Mouse (Mus musculus) kidney, adult 2 months (tissue): ENCODE results near the gene Angptl8. TPM values are rescaled to one million over a fixed set of nuclear protein-coding genes. Genes with fewer than 3 reads are reported as not detected.
"Not testable (repeated sequence)": the region's sequence is repeated elsewhere in the genome, so short reads cannot be mapped to it uniquely, and the experiment has no call there.

Experiments used
- DNase-seq: peaks from one replicate; pipeline ENCODE4 v3.0.0; 2021
- H3K27ac ChIP-seq: fragments of 200-500 bp; 2 replicates; pipeline ENCODE4 v1.5.1; 2012; ENCODE audit warnings: low read depth, low read length, control low read depth, inconsistent platforms; ENCODE audit not compliant: insufficient read depth
- H3K27me3 ChIP-seq: fragments of 200-500 bp; replicated peaks from 2 replicates; pipeline ENCODE4 v1.6.1; 2012; ENCODE audit warnings: mild to moderate bottlenecking, moderate library complexity, low read length, inconsistent platforms; ENCODE audit not compliant: control insufficient read depth, insufficient read depth
- H3K36me3 ChIP-seq: fragments of 200-500 bp; 2 replicates; pipeline ENCODE4 v1.6.1; 2012; ENCODE audit warnings: mild to moderate bottlenecking, moderate library complexity, low read length, inconsistent platforms; ENCODE audit not compliant: control insufficient read depth, insufficient read depth
- H3K4me1 ChIP-seq: fragments of 200-500 bp; 2 replicates; pipeline ENCODE4 v1.6.1; 2011; ENCODE audit warnings: low read length; ENCODE audit not compliant: control insufficient read depth, insufficient read depth
- H3K4me3 ChIP-seq: fragments of 200-500 bp; 2 replicates; pipeline ENCODE4 v1.5.1; 2011; ENCODE audit warnings: mild to moderate bottlenecking, low read depth, low read length, control low read depth; ENCODE audit not compliant: insufficient read depth
- CTCF ChIP-seq: fragments of 200-500 bp; conservative IDR thresholded peaks from 2 replicates; pipeline ENCODE4 v1.5.1; 2011; ENCODE audit warnings: low read depth, mild to moderate bottlenecking, control low read depth, low read length, moderate library complexity, mixed read lengths; ENCODE audit not compliant: insufficient read depth, insufficient read length
- POLR2A ChIP-seq: fragments of 200-500 bp; IDR thresholded peaks from one replicate; pipeline ENCODE4 v1.6.1; 2011; ENCODE audit warnings: low read depth, low read length, control low read depth
- whole genome bisulfite sequencing: fragments of 180-500 bp; shearing (Covaris S2); methylation state at CpG from one replicate; pipeline ENCODE4 v1.1.7; 2018; 5-methylcytosine and 5-hydroxymethylcytosine counted together
- polyA plus RNA-seq: library from polyadenylated mRNA; depleted of rRNA; stranded (reverse); fragments of >200 nt; gene quantifications from 2 replicates; pipeline ENCODE4 v1.2.3, GENCODE M21; 2012

Gene Angptl8
- polyA plus RNA-seq, 1 experiment = 11.9 TPM

DNA sequence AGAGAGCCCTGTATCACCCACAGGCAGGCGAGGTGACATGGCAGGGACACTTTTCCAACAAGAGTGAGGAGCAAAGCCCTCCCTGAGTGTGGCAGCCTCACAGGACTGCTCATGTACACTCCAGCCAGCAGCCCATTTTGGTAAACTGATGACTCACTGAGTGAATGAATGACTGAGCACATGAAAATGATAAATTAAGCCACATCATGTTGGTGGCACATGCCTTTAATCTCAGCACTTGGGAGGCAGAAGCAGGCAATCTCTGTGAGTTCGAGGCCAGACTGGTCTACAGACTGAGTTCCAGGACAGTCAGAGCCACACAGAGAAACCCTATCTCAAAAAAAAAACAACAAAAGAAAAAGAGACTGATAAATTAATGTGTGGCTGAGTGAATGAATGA lies 22.2 kb downstream of the Angptl8 start:
- no peaks in the 10 kb centered on the region for H3K4me1 ChIP-seq
- TF ChIP-seq CTCF (no peak), POLR2A (no peak)
- H3K27ac ChIP-seq = peak overlapping the region; percentile 90
- 84% methylated on average over 2 of the region's 2 CpGs for WGBS
- H3K36me3 ChIP-seq = no peaks in the 10 kb centered on the region
- DNase-seq = no peak
- no peaks in the 10 kb centered on the region for H3K27me3 ChIP-seq
- H3K4me3 ChIP-seq = no peak overlapping the region

DNA sequence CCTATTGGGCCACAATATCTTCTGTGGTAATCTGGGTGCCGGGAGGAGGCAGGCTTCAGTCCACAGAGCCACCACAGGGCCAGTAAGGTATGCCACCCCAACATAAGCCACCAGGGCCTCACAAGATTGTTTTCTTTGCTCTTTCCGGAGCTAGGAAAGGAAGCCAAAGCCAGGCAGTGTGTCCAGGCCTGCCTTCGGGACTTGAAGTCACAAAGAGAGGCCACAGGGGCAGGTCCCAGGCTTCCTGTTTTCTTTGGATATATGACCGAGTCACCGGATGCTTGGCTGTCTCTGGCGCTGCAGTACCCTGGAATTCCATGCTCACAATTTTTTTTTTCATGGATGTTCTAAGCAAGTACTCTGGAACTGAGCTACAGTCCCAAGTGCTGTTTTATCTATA lies 22.8 kb downstream of the Angptl8 start:
- Histone ChIP-seq H3K36me3 (no peaks in the 10 kb centered on the region), H3K4me1 (no peaks in the 10 kb centered on the region), H3K4me3 (no peak overlapping the region), H3K27me3 (no peaks in the 10 kb centered on the region), H3K27ac (peak overlapping the region; percentile 90)
- peak; percentile 94 for DNase-seq
- TF ChIP-seq POLR2A (no peak), CTCF (0 out of 2 replicates have a peak, but pooled peaks have one; percentile 2)
- WGBS = 40% methylated on average over 6 of the region's 6 CpGs

DNA sequence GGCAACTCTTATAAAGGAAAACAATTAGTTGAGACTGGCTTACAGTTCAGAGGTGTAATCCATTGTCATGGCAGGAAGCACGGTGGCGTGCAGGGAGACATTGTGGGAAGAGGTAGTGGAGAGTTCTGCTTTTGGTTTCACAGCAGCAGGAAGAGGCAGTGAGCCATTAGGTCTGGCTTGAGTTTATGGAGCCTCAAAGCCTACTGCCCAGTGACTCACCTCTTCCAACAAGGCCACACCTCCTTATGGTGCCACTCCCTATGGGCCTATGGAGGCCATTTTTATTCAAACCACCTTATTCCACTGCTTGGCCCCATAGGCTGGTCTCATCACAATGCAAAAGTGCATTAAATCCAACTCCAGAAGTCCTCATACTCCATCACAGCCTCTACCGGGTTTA lies 24.3 kb downstream of the Angptl8 start:
- Histone ChIP-seq H3K4me3 (no peak overlapping the region), H3K27ac (no peak overlapping the region), H3K36me3 (no peaks in the 10 kb centered on the region), H3K4me1 (no peaks in the 10 kb centered on the region), H3K27me3 (no peaks in the 10 kb centered on the region)
- WGBS = 68% methylated on average over 3 of the region's 3 CpGs
- DNase-seq = no peak
- TF ChIP-seq POLR2A (no peak), CTCF (no peak)

DNA sequence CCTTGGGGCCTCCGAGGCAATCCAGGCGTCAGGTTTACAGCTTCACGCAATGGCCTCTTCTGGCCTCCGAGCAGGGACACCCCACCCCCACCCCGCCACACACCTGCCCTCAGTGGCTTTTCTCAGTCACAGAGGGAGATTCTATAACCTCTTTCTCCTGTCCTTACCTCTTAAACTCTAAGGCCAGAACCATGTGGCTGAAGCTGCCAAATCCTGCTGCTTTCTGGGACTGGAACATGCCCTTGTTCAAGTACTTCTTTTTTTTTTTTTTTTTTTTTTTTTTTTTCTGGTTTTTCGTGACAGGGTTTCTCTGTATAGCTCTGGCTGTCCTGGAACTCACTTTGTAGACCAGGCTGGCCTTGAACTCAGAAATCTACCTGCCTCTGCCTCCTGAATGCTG lies 25.0 kb downstream of the Angptl8 start:
- H3K4me1 ChIP-seq, H3K36me3 ChIP-seq, DNase-seq, H3K27me3 ChIP-seq, H3K4me3 ChIP-seq, H3K27ac ChIP-seq: not testable (repeated sequence)
- WGBS = 52% methylated on average over 6 of the region's 6 CpGs

DNA sequence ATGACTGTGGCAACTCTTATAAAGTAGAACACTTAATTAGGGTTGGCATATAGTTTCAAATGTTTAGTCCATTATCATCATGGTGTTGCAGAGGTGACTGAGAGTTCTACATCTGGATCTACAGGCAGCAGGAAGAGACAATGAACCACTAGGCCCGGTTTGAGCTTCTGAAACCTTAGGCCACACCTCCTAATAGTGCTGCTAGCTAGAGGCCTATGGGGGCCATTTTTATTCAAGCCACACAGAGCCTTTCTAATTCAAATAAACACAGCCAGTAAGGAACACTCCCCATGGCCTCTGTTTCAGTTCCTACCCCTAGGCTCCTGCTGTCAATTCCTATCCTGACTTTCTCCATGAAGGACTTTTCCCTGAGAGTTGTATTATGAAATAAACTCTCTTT lies 26.9 kb downstream of the Angptl8 start:
- H3K36me3 ChIP-seq = no peaks in the 10 kb centered on the region
- H3K27me3 ChIP-seq = no peaks in the 10 kb centered on the region
- 78% methylated on average over 1 of the region's 1 CpGs for WGBS
- H3K4me3 ChIP-seq = no peak overlapping the region
- TF ChIP-seq POLR2A (no peak), CTCF (no peak)
- H3K4me1 ChIP-seq = peaks cover 9% of the 10 kb centered on the region
- H3K27ac ChIP-seq = no peak overlapping the region
- DNase-seq = no peak

DNA sequence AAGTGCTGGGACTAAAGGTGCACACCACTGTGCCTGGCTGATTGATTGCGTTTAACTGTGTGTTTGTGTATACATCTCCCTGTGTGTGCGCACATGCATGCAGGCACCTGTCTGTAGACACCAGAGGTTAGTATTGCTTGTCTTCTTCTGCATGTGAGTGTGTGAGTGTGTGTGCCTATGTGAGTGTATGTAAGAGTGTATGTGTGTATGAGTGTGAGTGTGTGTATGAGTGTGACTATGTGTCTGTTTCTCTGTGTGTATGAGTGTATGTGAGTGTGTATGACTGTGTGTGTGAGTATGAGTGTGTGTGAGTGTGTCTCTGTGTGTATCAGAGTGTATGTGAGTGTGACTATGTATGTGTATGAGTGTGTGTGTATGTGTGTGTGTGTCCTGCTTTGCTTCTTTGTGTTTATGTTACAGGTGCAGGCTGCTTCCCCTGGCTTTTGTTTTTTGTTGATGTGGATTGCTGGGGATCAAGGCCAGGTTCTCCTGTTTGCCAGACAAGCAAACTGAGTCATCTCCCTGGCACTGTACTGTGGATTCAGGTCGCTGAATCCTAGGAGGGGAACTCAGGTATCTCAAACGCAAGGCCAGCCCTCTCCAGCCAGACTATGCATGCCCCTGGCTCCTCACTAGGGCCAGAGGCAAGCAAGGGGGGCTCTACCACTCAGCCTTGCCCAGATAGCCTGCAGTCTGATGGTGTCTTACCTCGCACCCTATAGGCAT lies 30.5 kb downstream of the Angptl8 start:
- TF ChIP-seq CTCF (no peak), POLR2A (no peak)
- DNase-seq = no peak
- Histone ChIP-seq H3K4me1 (peaks cover 9% of the 10 kb centered on the region), H3K27me3 (no peaks in the 10 kb centered on the region), H3K4me3 (no peak overlapping the region), H3K36me3 (no peaks in the 10 kb centered on the region), H3K27ac (peak overlapping the region; percentile 75)
- 77% methylated on average over 5 of the region's 5 CpGs for WGBS

DNA sequence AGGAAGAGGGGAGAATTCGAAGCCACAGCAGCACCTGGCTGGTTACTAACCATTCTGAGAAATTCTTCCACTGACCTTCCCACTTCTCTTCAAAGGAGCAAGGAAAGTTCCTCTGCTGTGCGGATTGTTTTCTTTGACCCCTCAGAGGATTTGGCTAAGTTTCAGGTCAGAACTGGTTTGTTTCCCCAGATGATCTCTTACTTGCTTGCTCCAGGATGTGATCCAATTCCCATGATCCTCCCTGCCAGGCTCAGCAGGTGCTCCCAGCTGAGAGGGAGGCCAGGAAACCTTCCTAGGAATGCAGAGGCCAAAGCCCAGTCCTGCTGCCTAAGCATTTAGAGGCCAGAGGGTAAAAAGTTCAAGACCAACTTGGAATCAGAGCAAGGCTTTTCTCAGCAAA lies 31.3 kb downstream of the Angptl8 start:
- whole genome bisulfite sequencing = 8% methylated on average over 2 of the region's 2 CpGs
- H3K4me1 ChIP-seq = peaks cover 9% of the 10 kb centered on the region
- DNase-seq = peak; percentile 92
- no peaks in the 10 kb centered on the region for H3K27me3 ChIP-seq
- no peak overlapping the region for H3K4me3 ChIP-seq
- TF ChIP-seq POLR2A = no peak
- no peak for TF ChIP-seq CTCF
- H3K27ac ChIP-seq = peak overlapping the region; percentile 75
- no peaks in the 10 kb centered on the region for H3K36me3 ChIP-seq

DNA sequence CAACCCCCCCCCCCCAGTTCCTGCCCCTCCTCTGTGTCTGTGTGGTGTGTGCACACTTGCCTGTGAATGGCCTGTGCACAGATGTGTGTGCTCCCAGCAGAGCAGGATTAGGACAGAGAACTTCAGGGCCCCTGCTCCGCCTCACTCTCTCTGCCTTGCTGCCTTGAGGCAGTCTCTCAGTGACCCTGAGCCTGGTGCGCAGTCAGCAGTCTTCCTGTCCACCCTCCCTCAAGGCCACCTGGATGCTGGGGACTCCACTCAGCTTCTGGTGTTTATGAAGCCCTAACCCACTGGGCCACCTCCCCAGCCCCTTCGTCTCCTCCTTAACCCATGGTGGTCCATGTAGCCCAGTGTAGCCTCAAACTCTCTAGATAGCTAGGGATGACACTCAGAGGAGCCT lies 32.4 kb downstream of the Angptl8 start:
- no peaks in the 10 kb centered on the region for H3K27me3 ChIP-seq
- H3K27ac ChIP-seq = no peak overlapping the region
- 97% methylated on average over 3 of the region's 3 CpGs for WGBS
- TF ChIP-seq CTCF (no peak), POLR2A (no peak)
- H3K4me3 ChIP-seq = no peak overlapping the region
- peaks cover 9% of the 10 kb centered on the region for H3K4me1 ChIP-seq
- H3K36me3 ChIP-seq = no peaks in the 10 kb centered on the region
- DNase-seq = no peak
